Mouse (Mus musculus) embryonic facial prominence, embryonic 15.5 days (tissue): ENCODE measurements around the gene 9930021J03Rik. TPM values are rescaled to one million over a fixed set of nuclear protein-coding genes. Genes with fewer than 3 reads are reported as not detected.

Experiments
- ATAC-seq: fragments of 200-750 bp; cut with Nextera tagmentation; 2 replicates; pipeline ENCODE4 v1.8.0; 2017; ENCODE audit warnings: low read depth, moderate TSS enrichment; ENCODE audit not compliant: insufficient number of reproducible peaks, low FRiP score, low TSS enrichment
- H3K27ac ChIP-seq: fragments of 300-500 bp; sonication (generic); replicated peaks from 2 replicates; pipeline ENCODE4 v1.5.1; 2015; ENCODE audit warnings: mild to moderate bottlenecking, inconsistent platforms
- H3K27me3 ChIP-seq: fragments of 300-500 bp; sonication (generic); 2 replicates; pipeline ENCODE4 v1.6.1; 2015; ENCODE audit warnings: inconsistent platforms
- H3K36me3 ChIP-seq: fragments of 300-500 bp; sonication (generic); 2 replicates; pipeline ENCODE4 v1.6.1; 2015; ENCODE audit warnings: mild to moderate bottlenecking, inconsistent platforms
- H3K4me1 ChIP-seq: fragments of 300-500 bp; sonication (generic); 2 replicates; pipeline ENCODE4 v1.6.1; 2015; ENCODE audit warnings: inconsistent platforms
- H3K4me2 ChIP-seq: fragments of 300-500 bp; sonication (generic); replicated peaks from 2 replicates; pipeline ENCODE4 v1.6.1; 2015; ENCODE audit warnings: mild to moderate bottlenecking, inconsistent platforms
- H3K4me3 ChIP-seq: fragments of 300-500 bp; sonication (generic); replicated peaks from 2 replicates; pipeline ENCODE4 v1.5.1; 2015; ENCODE audit warnings: mild to moderate bottlenecking, inconsistent platforms
- H3K9ac ChIP-seq: fragments of 300-500 bp; sonication (generic); 2 replicates; pipeline ENCODE4 v1.6.1; 2015; ENCODE audit warnings: inconsistent platforms
- H3K9me3 ChIP-seq: fragments of 300-500 bp; sonication (generic); replicated peaks from 2 replicates; pipeline ENCODE4 v1.6.1; 2016; ENCODE audit warnings: inconsistent platforms
- WGBS: fragments of 180-500 bp; shearing (Covaris S2); methylation state at CpG from one replicate; pipeline ENCODE4 v1.1.7; 2015; 5-methylcytosine and 5-hydroxymethylcytosine counted together
- polyA plus RNA-seq: library from polyadenylated mRNA; unstranded; fragments of >200 nt; fragmentation: Nextera tagmentation; extraction: Ambion mirVana; gene quantifications from 2 replicates; pipeline ENCODE4 v1.2.1, GENCODE M21; 2015

9930021J03Rik gene
- polyA plus RNA-seq, 1 experiment from 2014 or later, result 5.6 TPM

DNA sequence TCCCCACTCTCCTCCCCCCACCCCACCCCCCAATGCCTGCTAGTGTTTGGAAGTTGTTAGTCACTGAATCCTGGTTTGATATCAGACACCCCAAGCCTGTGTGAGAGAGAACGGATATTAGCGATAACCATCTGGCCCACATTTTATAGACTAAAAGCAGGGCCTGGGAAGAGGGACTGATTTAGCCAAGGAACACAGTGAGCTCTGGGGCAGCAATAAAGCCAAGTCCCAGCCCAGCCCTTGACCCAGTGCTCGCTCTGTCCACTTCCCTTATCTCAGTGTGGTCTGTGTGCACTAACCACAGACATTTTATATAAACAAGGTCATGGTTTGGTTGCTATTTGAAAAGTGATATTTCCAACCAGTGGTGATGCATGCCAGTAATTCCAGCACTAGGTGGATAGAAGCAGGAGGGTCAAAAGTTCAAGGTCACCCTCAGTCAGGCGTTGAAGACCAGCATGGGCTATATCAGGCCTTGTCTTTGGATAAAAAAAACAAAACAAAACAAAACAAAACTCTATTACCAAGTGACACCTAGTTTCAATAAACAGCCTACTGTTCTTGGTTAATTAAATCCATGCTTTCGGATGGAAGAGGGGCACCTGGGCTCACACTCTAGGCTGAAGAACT is 138.7 kb downstream of the 9930021J03Rik start:
- H3K4me2 ChIP-seq, result no peak overlapping the region
- H3K4me3 ChIP-seq, result no peak overlapping the region
- no peaks in the 10 kb centered on the region for H3K4me1 ChIP-seq
- ATAC-seq, result no peak
- no peak overlapping the region for H3K9ac ChIP-seq
- no peaks in the 10 kb centered on the region for H3K27me3 ChIP-seq
- no peak overlapping the region for H3K27ac ChIP-seq
- WGBS, result 50% methylated on average over 5 of the region's 5 CpGs
- no peaks in the 10 kb centered on the region for H3K36me3 ChIP-seq
- no peaks in the 10 kb centered on the region for H3K9me3 ChIP-seq

- Histone ChIP-seq H3K4me3 (no peak overlapping the region), H3K36me3 (no peaks in the 10 kb centered on the region), H3K27ac (no peak overlapping the region), H3K9ac (no peak overlapping the region), H3K27me3 (no peaks in the 10 kb centered on the region), H3K4me1 (no peaks in the 10 kb centered on the region), H3K9me3 (no peaks in the 10 kb centered on the region), H3K4me2 (no peak overlapping the region)
- WGBS, result 57% methylated on average over 4 of the region's 4 CpGs
- ATAC-seq, result no peak
Measured at GRCm38 (mm10) chr19:29666164-29666563, 139.6 kb downstream of the 9930021J03Rik start.

DNA sequence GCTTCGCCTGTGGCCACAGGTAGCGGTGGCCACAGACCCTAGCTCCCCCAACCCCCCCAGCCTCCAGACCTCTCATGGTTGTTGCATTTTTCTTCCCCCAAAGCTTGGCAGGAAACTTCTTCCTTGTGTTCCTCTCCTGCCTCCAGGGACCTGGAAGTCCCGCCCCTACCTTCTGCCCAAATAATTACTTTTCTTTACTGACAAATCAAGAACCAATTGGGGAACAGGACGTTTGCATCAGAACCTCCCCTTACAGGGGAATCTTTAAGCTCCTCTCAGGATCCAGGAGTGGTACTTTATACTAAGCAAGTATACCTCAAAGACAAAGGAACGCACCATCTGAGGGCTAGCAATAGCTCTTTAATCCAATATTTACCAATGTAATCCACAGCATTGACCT is 140.9 kb downstream of the 9930021J03Rik start:
- ATAC-seq, result no peak
- WGBS, result 78% methylated on average over 5 of the region's 5 CpGs

More for the DNA sequence above, 140.9 kb downstream of the 9930021J03Rik start:
- no peak overlapping the region for H3K4me3 ChIP-seq
- H3K9ac ChIP-seq, result no peak overlapping the region
- no peaks in the 10 kb centered on the region for H3K9me3 ChIP-seq
- H3K4me1 ChIP-seq, result no peaks in the 10 kb centered on the region
- no peaks in the 10 kb centered on the region for H3K27me3 ChIP-seq
- no peak overlapping the region for H3K27ac ChIP-seq
- H3K36me3 ChIP-seq, result no peaks in the 10 kb centered on the region
- H3K4me2 ChIP-seq, result no peak overlapping the region

Other genes with a start within 250 kb of the 9930021J03Rik start
- gene Ermp1, start 157.6 kb downstream of the 9930021J03Rik start, polyA plus RNA-seq, result 20.8 and 23.4 TPM in 2 replicates
- 4.6 and 5.4 TPM in 2 replicates for gene Mlana, start 108.2 kb downstream of the 9930021J03Rik start, polyA plus RNA-seq
- 15.8 and 16.2 TPM in 2 replicates for gene Ranbp6, start 7.0 kb upstream of the 9930021J03Rik start, polyA plus RNA-seq
- 11.0 and 18.6 TPM in 2 replicates for gene Il33, start 119.1 kb upstream of the 9930021J03Rik start, polyA plus RNA-seq
- gene Trpd52l3, start 197.8 kb upstream of the 9930021J03Rik start, polyA plus RNA-seq, result not detected in 2 replicates
- gene Uhrf2, start 224.5 kb upstream of the 9930021J03Rik start, polyA plus RNA-seq, result 62.2 and 65.7 TPM in 2 replicates